Mouse (Mus musculus) liver, embryonic 14.5 days (tissue): Measurements from ENCODE around the gene Galnt4.

Experiments used
- CTCF ChIP-seq: IDR thresholded peaks from 2 replicates; pipeline ENCODE4 v1.5.1; 2016; ENCODE audit warnings: antibody characterized with exemption, low read depth, control low read depth
- EP300 ChIP-seq: IDR thresholded peaks from 2 replicates; pipeline ENCODE4 v1.6.1; 2016; ENCODE audit warnings: antibody characterized with exemption, low read depth

DNA sequence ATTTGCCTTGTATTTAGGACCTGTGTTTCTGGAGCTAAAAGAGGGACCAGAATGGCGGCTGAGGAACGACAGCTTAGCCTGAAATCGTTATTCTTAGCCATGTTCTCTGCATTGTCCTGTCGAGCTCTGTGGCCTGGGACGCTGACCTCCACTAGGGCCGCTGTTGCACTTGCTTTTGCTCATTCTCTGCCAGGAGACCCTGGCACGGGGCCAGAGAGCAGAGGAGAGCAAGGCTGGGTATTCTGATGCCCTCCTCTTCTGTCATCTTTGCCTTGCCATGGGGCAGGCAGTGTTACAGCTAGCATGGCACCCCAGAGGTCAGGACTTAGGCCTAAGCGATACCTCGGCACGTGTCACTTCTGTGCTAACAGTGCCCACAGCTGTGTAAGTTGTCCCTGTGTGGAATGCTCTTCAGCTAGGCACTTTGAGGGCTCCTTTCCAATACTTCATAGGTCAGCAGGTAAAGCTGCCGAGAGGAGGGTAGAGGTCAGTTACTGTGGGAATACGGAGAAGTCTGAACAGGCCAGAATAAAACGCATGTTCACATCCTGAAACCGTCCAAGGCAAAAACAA is 24.4 kb upstream of the Galnt4 start:
- TF ChIP-seq CTCF (no peak), EP300 (no peak)
